Mouse (Mus musculus): Measurements from ENCODE around the gene Slc9a1.

GRCm38 (mm10) chr4:133432560-133433171 lies 63.2 kb downstream of the Slc9a1 start:
- no peak for TF ChIP-seq CTCF (IDR thresholded peaks at IDR 0.05)
- TF ChIP-seq EP300 (IDR thresholded peaks at IDR 0.05; ENCODE audit: insufficient read depth, low read depth, low read length): no peak
